Mouse (Mus musculus) hindbrain, embryonic 12.5 days (tissue): ENCODE data around the gene Gm20604. TPM values are rescaled to one million over a fixed set of nuclear protein-coding genes. Genes with fewer than 3 reads are reported as not detected.
A peak's percentile ranks its signal among the peaks of the same experiment; 100 is the strongest.

ENCODE experiments used
- ATAC-seq: fragments of 200-750 bp; cut with Nextera tagmentation; 2 replicates; pipeline ENCODE4 v1.8.0; 2017; ENCODE audit warnings: moderate TSS enrichment; ENCODE audit not compliant: low FRiP score
- H3K27ac ChIP-seq: fragments of 300-500 bp; sonication (generic); 2 replicates; pipeline ENCODE4 v1.5.1; 2016; ENCODE audit warnings: mild to moderate bottlenecking
- H3K27me3 ChIP-seq: fragments of 300-500 bp; sonication (generic); 2 replicates; pipeline ENCODE4 v1.6.1; 2016; ENCODE audit warnings: mild to moderate bottlenecking
- H3K36me3 ChIP-seq: fragments of 300-500 bp; sonication (generic); 2 replicates; pipeline ENCODE4 v1.6.1; 2016; ENCODE audit warnings: mild to moderate bottlenecking
- H3K4me1 ChIP-seq: fragments of 300-500 bp; sonication (generic); 2 replicates; pipeline ENCODE4 v1.6.1; 2016
- H3K4me2 ChIP-seq: fragments of 300-500 bp; sonication (generic); replicated peaks from 2 replicates; pipeline ENCODE4 v1.6.1; 2016; ENCODE audit warnings: mild to moderate bottlenecking
- H3K4me3 ChIP-seq: fragments of 300-500 bp; sonication (generic); 2 replicates; pipeline ENCODE4 v1.5.1; 2016; ENCODE audit warnings: mild to moderate bottlenecking
- H3K9ac ChIP-seq: fragments of 300-500 bp; sonication (generic); 2 replicates; pipeline ENCODE4 v1.6.1; 2016; ENCODE audit warnings: mild to moderate bottlenecking, moderate library complexity
- H3K9me3 ChIP-seq: fragments of 300-500 bp; sonication (generic); replicated peaks from 2 replicates; pipeline ENCODE4 v1.6.1; 2016; ENCODE audit warnings: mild to moderate bottlenecking
- WGBS: fragments of 180-500 bp; shearing (Covaris S2); methylation state at CpG from one replicate; pipeline ENCODE4 v1.1.7; 2016; 5-methylcytosine and 5-hydroxymethylcytosine counted together
- polyA plus RNA-seq: library from polyadenylated mRNA; unstranded; fragments of >200 nt; fragmentation: Nextera tagmentation; extraction: Ambion mirVana; gene quantifications from 2 replicates; pipeline ENCODE4 v1.2.1, GENCODE M21; 2016

Gene Gm20604
- polyA plus RNA-seq, 1 experiment from 2014 or later, result 32.2 TPM

DNA sequence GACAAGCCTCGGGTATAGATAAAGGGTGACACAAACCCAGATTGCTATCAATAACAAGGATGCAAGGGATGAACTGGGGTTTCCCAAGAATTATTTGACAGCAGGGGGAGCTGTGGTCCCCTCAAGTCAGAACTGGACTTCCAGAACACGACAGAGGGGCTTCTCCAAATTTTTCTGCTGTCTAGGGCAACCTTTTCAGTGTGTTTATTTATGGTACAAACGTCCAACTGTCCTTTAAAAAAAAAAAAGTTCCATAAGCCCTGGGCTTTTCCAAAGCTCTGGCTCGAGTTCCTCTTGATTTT is 55.4 kb downstream of the Gm20604 start:
- Histone ChIP-seq H3K4me3 (peak overlapping the region; percentile 80), H3K4me2 (peak overlapping the region; percentile 97), H3K27me3 (0 out of 2 replicates have a peak, but pooled peaks cover 4% of the 10 kb centered on the region), H3K9me3 (no peaks in the 10 kb centered on the region), H3K36me3 (no peaks in the 10 kb centered on the region), H3K9ac (peak overlapping the region; percentile 15; the same call in 1 of the 2 replicates), H3K4me1 (peaks cover 51% of the 10 kb centered on the region), H3K27ac (peak overlapping the region; percentile 49; the same call in 1 of the 2 replicates)
- 2% methylated on average over 4 of the region's 4 CpGs for WGBS
- ATAC-seq, result no peak

DNA sequence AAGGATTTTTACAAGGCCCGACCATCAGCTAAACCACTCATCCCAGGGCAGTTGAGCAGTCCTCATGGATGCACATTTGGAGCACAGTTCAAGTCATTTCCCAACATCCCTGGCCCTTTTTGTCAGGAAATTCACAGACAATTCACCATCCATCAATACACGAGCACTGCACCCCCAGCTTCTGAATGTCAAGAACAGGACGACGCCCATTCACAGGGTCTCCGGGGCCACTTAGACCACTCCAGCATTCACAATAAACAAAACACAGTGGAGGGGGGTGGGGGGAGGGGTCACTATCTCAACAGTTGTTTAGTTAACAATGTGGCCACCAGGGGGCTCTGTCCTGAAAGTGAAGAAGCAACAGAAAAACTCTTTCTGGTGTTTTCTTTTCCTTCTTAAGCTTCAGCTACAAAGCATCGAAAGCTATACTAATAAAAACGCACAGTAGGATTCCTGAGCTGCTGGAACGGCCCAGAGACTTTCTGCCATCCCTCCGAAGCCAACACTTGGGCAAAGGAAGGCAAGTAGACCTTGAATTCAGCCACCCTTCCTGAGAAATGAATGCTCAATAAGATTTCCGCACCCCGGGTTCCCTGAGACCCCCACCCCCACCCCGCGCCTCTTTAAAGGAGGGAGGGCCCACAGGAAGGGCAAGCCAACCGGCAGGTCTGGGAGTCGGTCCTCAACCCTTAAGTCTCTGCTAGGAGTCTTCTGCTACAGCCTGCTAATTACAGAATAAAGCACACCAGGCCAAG is 55.9 kb downstream of the Gm20604 start:
- Histone ChIP-seq H3K9ac (0 out of 2 replicates have a peak overlapping the region, but pooled peaks have one; percentile 24), H3K27ac (peak overlapping the region; percentile 49; the same call in 1 of the 2 replicates), H3K4me2 (peak overlapping the region; percentile 97), H3K4me1 (peaks cover 57% of the 10 kb centered on the region), H3K27me3 (0 out of 2 replicates have a peak, but pooled peaks cover 4% of the 10 kb centered on the region), H3K4me3 (peak overlapping the region; percentile 80), H3K36me3 (no peaks in the 10 kb centered on the region), H3K9me3 (no peaks in the 10 kb centered on the region)
- 4% methylated on average over 15 of the region's 15 CpGs for WGBS
- no peak for ATAC-seq

DNA sequence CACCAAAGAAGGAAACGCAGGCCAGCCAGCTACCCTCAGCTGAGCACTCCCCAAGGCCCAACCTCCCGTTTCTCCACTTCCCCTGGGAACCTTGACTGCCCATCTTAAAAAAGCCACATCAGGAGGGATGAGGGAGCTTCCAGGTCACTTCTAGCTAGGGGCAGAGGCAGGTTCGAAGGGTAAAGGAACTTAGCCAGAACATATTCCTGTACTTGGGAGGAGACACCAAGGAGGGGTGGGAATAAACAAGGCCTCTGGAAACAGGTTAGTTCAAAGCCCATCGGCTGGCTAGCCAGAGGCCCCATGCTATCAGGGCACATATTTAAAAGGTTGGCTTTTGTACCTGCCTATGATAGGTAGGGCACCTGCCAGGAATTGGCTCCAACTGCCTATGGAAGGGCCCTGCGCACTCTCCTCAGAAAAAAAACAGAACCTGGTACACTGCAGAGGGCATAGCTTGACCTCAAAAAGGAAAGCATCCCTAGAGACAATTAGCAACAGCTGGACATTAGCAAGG is 56.7 kb downstream of the Gm20604 start:
- Histone ChIP-seq H3K9ac (no peak overlapping the region), H3K36me3 (no peaks in the 10 kb centered on the region), H3K4me3 (no peak overlapping the region), H3K4me1 (peaks cover 63% of the 10 kb centered on the region), H3K27ac (no peak overlapping the region), H3K9me3 (no peaks in the 10 kb centered on the region), H3K4me2 (peak overlapping the region; percentile 97), H3K27me3 (0 out of 2 replicates have a peak, but pooled peaks cover 3% of the 10 kb centered on the region)
- WGBS, result 82% methylated on average over 5 of the region's 5 CpGs
- ATAC-seq, result no peak

- 73% methylated on average over 12 of the region's 12 CpGs for WGBS
Observed at GRCm38 (mm10) chr12:102700453-102700852, 58.0 kb downstream of the Gm20604 start.

DNA sequence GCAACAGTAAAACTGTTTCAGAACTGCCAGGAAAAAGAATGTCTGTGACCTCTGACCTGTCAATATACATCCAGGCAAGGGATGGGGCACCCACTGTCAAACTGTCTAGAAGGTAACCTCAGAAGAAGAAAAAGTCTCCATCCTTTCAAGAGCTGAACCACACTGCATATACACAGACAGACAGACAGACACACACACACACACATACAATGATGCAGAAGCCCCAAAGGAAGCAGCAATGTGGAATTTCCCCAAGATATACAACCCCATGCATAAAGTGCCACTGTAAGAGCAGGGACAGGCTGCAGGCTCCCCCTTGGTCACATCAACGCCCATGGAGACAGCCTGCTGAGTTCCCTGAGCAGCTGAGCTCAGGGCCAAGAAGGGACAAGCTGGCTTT is 59.3 kb downstream of the Gm20604 start:
- no peaks in the 10 kb centered on the region for H3K27me3 ChIP-seq
- no peak overlapping the region; the same call in 1 of the 2 replicates for H3K27ac ChIP-seq
- ATAC-seq, result no peak
- no peaks in the 10 kb centered on the region for H3K36me3 ChIP-seq
- H3K9me3 ChIP-seq, result no peaks in the 10 kb centered on the region
- H3K4me1 ChIP-seq, result peaks cover 61% of the 10 kb centered on the region
- WGBS, result 12% methylated on average over 1 of the region's 1 CpGs
- no peak overlapping the region for H3K4me2 ChIP-seq
- H3K9ac ChIP-seq, result 0 out of 2 replicates have a peak overlapping the region, but pooled peaks have one; percentile 13
- no peak overlapping the region for H3K4me3 ChIP-seq

More at GRCm38 (mm10) chr12:102700453-102700852, 58.0 kb downstream of the Gm20604 start:
- Histone ChIP-seq H3K4me2 (no peak overlapping the region), H3K4me1 (peaks cover 63% of the 10 kb centered on the region), H3K9ac (no peak overlapping the region), H3K27ac (no peak overlapping the region), H3K4me3 (no peak overlapping the region), H3K36me3 (no peaks in the 10 kb centered on the region), H3K27me3 (no peaks in the 10 kb centered on the region), H3K9me3 (no peaks in the 10 kb centered on the region)
- ATAC-seq, result no peak

DNA sequence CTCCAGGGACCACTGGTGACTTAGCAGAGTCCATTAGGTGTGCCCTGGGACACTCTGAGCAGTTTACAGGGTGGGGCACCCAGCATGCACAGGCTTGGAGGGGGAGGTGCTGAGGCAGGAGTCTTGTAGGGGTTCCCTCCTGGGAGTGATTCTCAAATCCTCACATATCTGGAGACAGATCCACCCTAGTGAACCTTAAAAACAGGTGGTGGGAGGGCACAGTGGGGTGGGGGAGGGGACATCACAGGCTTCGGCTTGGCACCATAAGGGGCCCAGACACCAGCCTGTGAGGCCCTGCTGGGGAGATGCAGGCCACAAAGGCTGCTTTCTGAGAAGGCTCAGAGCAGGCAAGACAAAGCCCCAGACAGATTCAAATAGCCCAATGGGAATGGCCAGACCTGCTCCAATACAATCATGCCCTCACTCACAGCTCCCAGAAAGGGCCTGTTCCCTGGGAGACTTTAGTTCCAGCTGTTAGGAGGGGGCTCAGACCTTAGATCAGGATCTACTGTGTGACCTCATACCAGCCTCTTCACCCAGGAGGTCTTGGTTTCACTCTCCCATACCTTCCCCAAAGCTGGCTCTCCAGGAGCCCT is 60.3 kb downstream of the Gm20604 start:
- no peak overlapping the region for H3K9ac ChIP-seq
- no peak overlapping the region for H3K4me3 ChIP-seq
- no peaks in the 10 kb centered on the region for H3K27me3 ChIP-seq
- no peaks in the 10 kb centered on the region for H3K9me3 ChIP-seq
- H3K4me1 ChIP-seq, result peaks cover 52% of the 10 kb centered on the region
- ATAC-seq, result peak; percentile 78
- WGBS, result 6% methylated on average over 1 of the region's 1 CpGs
- H3K36me3 ChIP-seq, result no peaks in the 10 kb centered on the region
- peak overlapping the region; percentile 73 for H3K27ac ChIP-seq
- no peak overlapping the region for H3K4me2 ChIP-seq

DNA sequence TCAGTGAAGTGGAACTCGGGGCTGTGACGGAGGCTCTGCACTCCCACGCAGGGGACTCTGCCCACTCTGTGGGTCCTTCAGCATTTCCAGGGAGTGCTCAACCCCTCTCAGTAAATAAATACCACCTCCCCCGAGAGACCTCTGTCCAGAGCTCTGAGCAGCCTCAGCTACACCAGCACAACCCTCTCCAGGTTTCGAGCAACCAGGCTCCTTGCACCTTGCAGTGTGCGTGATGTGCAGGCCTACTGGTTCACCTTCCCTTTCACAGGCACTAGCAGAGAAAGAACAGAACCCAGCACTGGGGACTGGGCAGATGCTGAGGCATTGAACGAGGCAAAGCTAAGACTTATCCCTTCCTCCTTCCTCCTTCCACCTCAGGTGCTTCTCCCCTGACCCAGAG is 61.1 kb downstream of the Gm20604 start:
- WGBS, result 68% methylated on average over 7 of the region's 7 CpGs
- Histone ChIP-seq H3K36me3 (no peaks in the 10 kb centered on the region), H3K4me1 (peaks cover 46% of the 10 kb centered on the region), H3K27me3 (no peaks in the 10 kb centered on the region), H3K9me3 (no peaks in the 10 kb centered on the region), H3K9ac (no peak overlapping the region), H3K4me3 (no peak overlapping the region), H3K4me2 (no peak overlapping the region), H3K27ac (no peak overlapping the region)
- no peak for ATAC-seq

- 87% methylated on average over 14 of the region's 14 CpGs for WGBS
- no peak overlapping the region for H3K27ac ChIP-seq
- ATAC-seq, result no peak
Observed at GRCm38 (mm10) chr12:102696635-102697354, 61.7 kb downstream of the Gm20604 start.

DNA sequence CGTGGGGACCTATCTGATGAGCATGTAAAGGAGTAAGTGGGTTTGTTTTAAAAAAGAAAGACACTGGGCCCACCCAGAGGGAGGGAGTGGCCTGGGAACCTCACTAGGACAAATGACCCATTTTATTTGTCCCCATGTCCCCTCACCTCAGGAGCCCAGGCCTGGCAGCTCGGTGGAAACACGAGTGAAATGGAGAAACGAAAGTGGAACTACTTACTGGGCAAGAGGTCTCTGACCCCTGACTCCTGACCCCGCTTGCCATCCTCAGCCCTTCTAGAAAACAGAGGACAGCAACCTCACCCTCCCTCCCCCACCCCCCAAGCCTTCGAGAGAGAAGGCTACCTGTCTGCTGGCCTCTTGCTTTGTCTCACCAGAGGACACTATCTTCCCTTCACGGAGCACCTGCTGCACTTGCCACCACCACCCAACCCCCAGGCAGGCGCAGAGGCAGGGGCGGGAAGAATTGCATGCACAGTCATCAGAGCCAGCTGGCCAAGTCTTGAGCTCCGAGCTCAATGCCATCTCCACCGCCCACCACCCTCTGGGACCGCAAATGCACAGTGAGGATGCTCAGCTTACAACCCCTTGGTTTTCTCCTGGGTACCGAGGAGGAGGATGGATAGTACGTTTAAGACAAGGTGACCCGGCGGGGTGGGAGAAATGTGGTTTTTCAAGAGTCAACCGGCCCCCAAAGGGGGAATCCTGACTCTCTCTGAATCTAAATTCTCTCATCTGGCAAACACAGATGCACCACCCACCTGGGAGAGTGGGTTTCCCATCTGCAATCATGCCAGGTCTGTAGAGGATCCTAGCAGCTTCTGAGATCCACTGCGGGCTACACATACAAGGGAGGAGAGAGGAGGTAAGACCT is 62.9 kb downstream of the Gm20604 start:
- 56% methylated on average over 18 of the region's 18 CpGs for WGBS
- no peak overlapping the region for H3K4me3 ChIP-seq
- H3K4me1 ChIP-seq, result peaks cover 47% of the 10 kb centered on the region
- ATAC-seq, result no peak
- no peaks in the 10 kb centered on the region for H3K9me3 ChIP-seq
- no peak overlapping the region for H3K27ac ChIP-seq
- no peak overlapping the region for H3K9ac ChIP-seq
- H3K27me3 ChIP-seq, result no peaks in the 10 kb centered on the region
- H3K36me3 ChIP-seq, result no peaks in the 10 kb centered on the region
- no peak overlapping the region for H3K4me2 ChIP-seq

More at GRCm38 (mm10) chr12:102696635-102697354, 61.7 kb downstream of the Gm20604 start:
- Histone ChIP-seq H3K4me2 (no peak overlapping the region), H3K9ac (no peak overlapping the region), H3K4me3 (no peak overlapping the region), H3K27me3 (no peaks in the 10 kb centered on the region), H3K9me3 (no peaks in the 10 kb centered on the region), H3K4me1 (peaks cover 41% of the 10 kb centered on the region), H3K36me3 (no peaks in the 10 kb centered on the region)

DNA sequence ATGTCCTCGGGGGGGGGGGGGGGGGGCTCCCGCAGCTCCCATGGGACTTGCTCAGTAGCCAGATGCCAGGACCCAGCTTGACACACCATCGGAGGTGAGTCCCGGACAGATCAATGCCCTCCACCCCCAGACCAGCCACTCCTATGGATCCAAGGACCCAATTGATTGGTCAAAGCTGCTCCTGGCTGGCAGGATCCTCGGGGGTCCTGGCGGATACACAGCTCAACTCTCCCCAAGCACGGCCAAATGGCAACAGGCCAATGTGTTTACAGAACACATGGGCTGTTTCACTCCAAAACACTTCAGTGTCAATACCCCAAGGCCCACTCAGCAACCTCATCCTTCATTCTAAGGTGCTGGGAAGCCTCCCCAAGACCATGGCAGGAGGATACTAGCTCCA is 66.7 kb downstream of the Gm20604 start:
- Histone ChIP-seq H3K4me3 (no peak overlapping the region), H3K36me3 (no peaks in the 10 kb centered on the region), H3K4me2 (no peak overlapping the region), H3K9me3 (no peaks in the 10 kb centered on the region), H3K27ac (no peak overlapping the region), H3K4me1 (peaks cover 16% of the 10 kb centered on the region), H3K27me3 (no peaks in the 10 kb centered on the region), H3K9ac (no peak overlapping the region)
- WGBS, result 73% methylated on average over 7 of the region's 7 CpGs
- no peak for ATAC-seq
